Mouse (Mus musculus): ENCODE results near the gene Ntn3. TPM values are rescaled to one million over a fixed set of nuclear protein-coding genes. Genes with fewer than 3 reads are reported as not detected.

Gene Ntn3
- total RNA-seq, 2 experiments from 2014 or later, result 13.5 to 14.4 TPM

Small RNAs within 50 kb of the gene (microRNA-seq; reads per million reads assigned to microRNA genes)
- gene Mir5134 (0.78 to 0.89 reads per million in 2 experiments), gene Mir6965 (0.39 to 0.89 reads per million in 2 experiments)

Other genes starting within 250 kb of the Ntn3 start
- gene Prss30, start 229.0 kb downstream of the Ntn3 start, total RNA-seq (2021), result under 1 TPM in 1 of 2 experiments, not detected in 1; 0.45 TPM
- gene Prss22, start 211.4 kb downstream of the Ntn3 start, total RNA-seq (2021), result not detected
- gene Prss27, start 171.4 kb downstream of the Ntn3 start, total RNA-seq (2021), result not detected
- gene Kctd5, start 136.0 kb downstream of the Ntn3 start, total RNA-seq (2021), result 10 to 100 TPM; 71.8 to 72.0 TPM
- 10 to 100 TPM; 78.4 to 90.2 TPM for gene Pdpk1, start 58.6 kb downstream of the Ntn3 start, total RNA-seq (2021)
- gene Amdhd2, start 45.8 kb downstream of the Ntn3 start, total RNA-seq (2021), result 10 to 100 TPM; 33.8 to 40.1 TPM
- 1,000 to 10,000 TPM; 1,281 to 1,362 TPM for gene Atp6v0c, start 39.8 kb downstream of the Ntn3 start, total RNA-seq (2021)
- 10 to 100 TPM; 77.7 to 87.8 TPM for gene Tbc1d24, start 4.0 kb downstream of the Ntn3 start, total RNA-seq (2021)
- gene Tedc2, start 11.3 kb upstream of the Ntn3 start, total RNA-seq (2021), result 10 to 100 TPM in 1 of 2 experiments, 1 to 10 TPM in 1; 9.1 to 13.0 TPM
- gene Ccnf, start 42.0 kb upstream of the Ntn3 start, total RNA-seq (2021), result 1 to 10 TPM; 7.4 to 7.9 TPM
- gene Abca17, start 141.5 kb upstream of the Ntn3 start, total RNA-seq (2021), result 1 to 10 TPM; 1.5 to 1.7 TPM
- 100 to 1,000 TPM; 118 to 120 TPM for gene Abca3, start 142.4 kb upstream of the Ntn3 start, total RNA-seq (2021)
- gene Rnps1, start 205.0 kb upstream of the Ntn3 start, total RNA-seq (2021), result 100 to 1,000 TPM; 166 TPM
- gene Eci1, start 217.1 kb upstream of the Ntn3 start, total RNA-seq (2021), result 10 to 100 TPM; 19.2 to 21.1 TPM
- 1 to 10 TPM; 6.9 to 7.5 TPM for gene Dnase1l2, start 233.6 kb upstream of the Ntn3 start, total RNA-seq (2021)

All from layer of hippocampus, postnatal 10 days (tissue).